Mouse (Mus musculus) neural tube, embryonic 12.5 days (tissue): ENCODE results near the gene Mbtps1. TPM values are rescaled to one million over a fixed set of nuclear protein-coding genes. Genes with fewer than 3 reads are reported as not detected.

Source experiments
- ATAC-seq: fragments of 200-750 bp; cut with Nextera tagmentation; 2 replicates; pipeline ENCODE4 v1.8.0; 2017; ENCODE audit warnings: low read depth, mild to moderate bottlenecking, moderate TSS enrichment, moderate library complexity; ENCODE audit not compliant: low FRiP score
- H3K27ac ChIP-seq: fragments of 300-500 bp; sonication (generic); 2 replicates; pipeline ENCODE4 v1.5.1; 2016
- H3K27me3 ChIP-seq: fragments of 300-500 bp; sonication (generic); replicated peaks from 2 replicates; pipeline ENCODE4 v1.6.1; 2016; ENCODE audit warnings: mild to moderate bottlenecking
- H3K36me3 ChIP-seq: fragments of 300-500 bp; sonication (generic); 2 replicates; pipeline ENCODE4 v1.6.1; 2016; ENCODE audit warnings: mild to moderate bottlenecking
- H3K4me1 ChIP-seq: fragments of 300-500 bp; sonication (generic); 2 replicates; pipeline ENCODE4 v1.6.1; 2016
- H3K4me2 ChIP-seq: fragments of 300-500 bp; sonication (generic); replicated peaks from 2 replicates; pipeline ENCODE4 v1.6.1; 2016; ENCODE audit warnings: mild to moderate bottlenecking
- H3K4me3 ChIP-seq: fragments of 300-500 bp; sonication (generic); 2 replicates; pipeline ENCODE4 v1.5.1; 2016
- H3K9ac ChIP-seq: fragments of 300-500 bp; sonication (generic); 2 replicates; pipeline ENCODE4 v1.6.1; 2016; ENCODE audit warnings: mild to moderate bottlenecking
- H3K9me3 ChIP-seq: fragments of 300-500 bp; sonication (generic); 2 replicates; pipeline ENCODE4 v1.6.1; 2016; ENCODE audit warnings: mild to moderate bottlenecking
- WGBS: fragments of 180-500 bp; shearing (Covaris S2); methylation state at CpG from one replicate; pipeline ENCODE4 v1.1.7; 2016; 5-methylcytosine and 5-hydroxymethylcytosine counted together
- polyA plus RNA-seq: library from polyadenylated mRNA; unstranded; fragments of >200 nt; fragmentation: Nextera tagmentation; extraction: Ambion mirVana; gene quantifications from 2 replicates; pipeline ENCODE4 v1.2.1, GENCODE M21; 2016

Gene Mbtps1
- polyA plus RNA-seq, 1 experiment from 2014 or later: 96.2 TPM

GRCm38 (mm10) chr8:119575366-119575726 lies 16.8 kb upstream of the Mbtps1 start:
- Histone ChIP-seq H3K9ac (peak overlapping the region; percentile 72), H3K27me3 (peaks cover 5% of the 10 kb centered on the region; the same call in 1 of the 2 replicates), H3K27ac (no peak overlapping the region), H3K9me3 (no peaks in the 10 kb centered on the region), H3K4me1 (peaks cover 20% of the 10 kb centered on the region), H3K36me3 (no peaks in the 10 kb centered on the region), H3K4me3 (peak overlapping the region; percentile 80), H3K4me2 (peak overlapping the region; percentile 92)
- WGBS: 2% methylated on average over 16 of the region's 16 CpGs
- ATAC-seq: no peak

DNA sequence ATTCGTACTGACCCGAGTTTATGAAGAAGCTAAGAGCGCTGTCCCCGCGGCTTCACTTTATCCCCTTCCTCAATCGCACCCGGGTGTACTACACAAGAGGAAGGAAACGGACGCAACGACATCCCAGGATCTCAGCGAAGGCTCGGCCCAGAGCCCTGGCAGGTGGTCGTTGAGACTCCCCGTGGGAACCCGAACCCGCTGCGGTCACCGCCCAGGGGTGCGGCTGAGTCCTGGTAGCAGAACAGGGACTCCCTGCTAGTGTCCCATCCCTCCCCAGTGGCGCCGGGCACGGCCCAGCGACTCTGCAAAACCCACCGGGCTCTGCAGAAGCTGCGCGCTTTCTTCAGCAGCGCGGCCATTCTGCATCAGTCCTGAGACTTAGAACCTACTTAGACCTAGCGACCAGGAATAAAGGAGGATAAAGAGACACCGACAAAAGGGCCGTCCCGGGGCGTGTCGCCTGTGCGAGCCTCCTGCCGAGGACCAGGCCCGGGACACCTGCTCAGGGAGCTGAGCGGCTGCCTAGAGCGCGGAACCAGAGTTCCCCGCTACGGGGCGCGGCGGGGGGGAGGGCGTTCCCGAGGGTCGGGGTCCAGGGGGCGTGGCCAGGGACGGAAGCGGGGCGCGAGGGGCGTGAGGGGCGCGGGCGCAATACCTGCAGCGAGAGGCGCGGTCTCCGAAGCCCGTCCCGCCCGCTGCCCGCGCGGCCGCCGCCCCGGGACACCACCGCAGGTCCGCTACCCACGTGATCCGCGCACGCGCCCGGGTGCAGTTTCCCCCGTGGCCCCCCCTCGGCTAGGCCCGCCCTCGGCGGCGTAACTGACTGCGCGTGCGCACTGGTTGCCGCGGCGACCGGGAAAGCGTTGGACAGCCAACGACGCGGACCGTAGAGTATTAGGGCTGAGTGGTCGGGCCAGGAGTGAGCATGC lies 16.2 kb upstream of the Mbtps1 start, which contains the start of the genes Hsdl1 and Dnaaf1:
Hsdl1 (minus strand) TSS at position 747 of the 929 bp plus-strand sequence.
Dnaaf1 (plus strand) TSS at position 799 of the 929 bp plus-strand sequence.
- peak; percentile 87 for ATAC-seq
- no peaks in the 10 kb centered on the region for H3K9me3 ChIP-seq
- WGBS: under 1% methylated on average over 88 of the region's 97 CpGs
- no peaks in the 10 kb centered on the region for H3K36me3 ChIP-seq
- H3K4me1 ChIP-seq: peaks cover 20% of the 10 kb centered on the region
- peak within 1 kb of the TSS; percentile 80 for H3K4me3 ChIP-seq
- peaks cover 5% of the 10 kb centered on the region; the same call in 1 of the 2 replicates for H3K27me3 ChIP-seq
- H3K9ac ChIP-seq: peak within 1 kb of the TSS; percentile 72
- no peak within 1 kb of the TSS for H3K27ac ChIP-seq
- H3K4me2 ChIP-seq: peak within 1 kb of the TSS; percentile 92

GRCm38 (mm10) chr8:119572411-119572810 lies 13.9 kb upstream of the Mbtps1 start:
- Histone ChIP-seq H3K4me3 (no peak overlapping the region), H3K36me3 (peaks cover 5% of the 10 kb centered on the region; the same call in 1 of the 2 replicates), H3K27ac (no peak overlapping the region), H3K27me3 (peaks cover 5% of the 10 kb centered on the region; the same call in 1 of the 2 replicates), H3K4me1 (peaks cover 20% of the 10 kb centered on the region), H3K4me2 (no peak overlapping the region), H3K9ac (no peak overlapping the region), H3K9me3 (no peaks in the 10 kb centered on the region)
- WGBS: 88% methylated on average over 4 of the region's 4 CpGs
- no peak for ATAC-seq

GRCm38 (mm10) chr8:119571135-119571534 lies 12.6 kb upstream of the Mbtps1 start:
- WGBS: 92% methylated on average over 6 of the region's 6 CpGs
- Histone ChIP-seq H3K27ac (no peak overlapping the region), H3K4me2 (no peak overlapping the region), H3K27me3 (peaks cover 5% of the 10 kb centered on the region; the same call in 1 of the 2 replicates), H3K36me3 (peaks cover 13% of the 10 kb centered on the region), H3K9me3 (no peaks in the 10 kb centered on the region), H3K4me1 (peaks cover 20% of the 10 kb centered on the region), H3K9ac (no peak overlapping the region), H3K4me3 (no peak overlapping the region)
- ATAC-seq: no peak

- H3K4me2 ChIP-seq: no peak overlapping the region
- H3K27ac ChIP-seq: no peak overlapping the region
- ATAC-seq: no peak
- WGBS: 48% methylated on average over 4 of the region's 4 CpGs
- H3K27me3 ChIP-seq: no peaks in the 10 kb centered on the region
- H3K9ac ChIP-seq: no peak overlapping the region
- peaks cover 15% of the 10 kb centered on the region for H3K4me1 ChIP-seq
- no peaks in the 10 kb centered on the region for H3K9me3 ChIP-seq
- H3K36me3 ChIP-seq: peaks cover 25% of the 10 kb centered on the region
- H3K4me3 ChIP-seq: no peak overlapping the region
Observed at GRCm38 (mm10) chr8:119569881-119570280, 11.3 kb upstream of the Mbtps1 start.

DNA sequence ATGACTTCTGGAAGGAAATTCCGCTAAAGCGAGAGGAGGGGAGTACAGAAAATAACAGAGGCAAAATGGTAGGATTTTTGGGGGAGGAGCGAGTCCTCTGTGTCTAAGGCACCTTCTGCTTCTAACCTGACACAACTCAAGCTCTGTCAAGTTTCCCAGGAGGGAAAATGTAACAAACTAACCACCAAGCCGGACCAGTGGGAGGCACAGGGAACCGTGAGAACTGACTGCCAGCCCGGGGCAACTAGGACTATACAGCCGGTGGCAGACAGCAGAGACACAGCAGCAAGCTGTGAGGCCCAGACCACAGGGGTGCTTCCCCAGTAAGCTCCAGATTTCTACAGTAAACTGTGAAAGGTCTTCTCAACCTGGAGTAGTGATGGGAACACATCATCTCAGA lies 10.4 kb upstream of the Mbtps1 start:
- Histone ChIP-seq H3K9ac (no peak overlapping the region), H3K9me3 (no peaks in the 10 kb centered on the region), H3K4me1 (peaks cover 9% of the 10 kb centered on the region), H3K4me3 (no peak overlapping the region), H3K27ac (no peak overlapping the region), H3K36me3 (peaks cover 33% of the 10 kb centered on the region), H3K27me3 (no peaks in the 10 kb centered on the region), H3K4me2 (no peak overlapping the region)
- 64% methylated on average over 7 of the region's 7 CpGs for WGBS
- no peak for ATAC-seq

- no peak for ATAC-seq
- H3K36me3 ChIP-seq: peaks cover 39% of the 10 kb centered on the region
- no peaks in the 10 kb centered on the region for H3K9me3 ChIP-seq
- peaks cover 2% of the 10 kb centered on the region; the same call in 1 of the 2 replicates for H3K4me1 ChIP-seq
- 91% methylated on average over 9 of the region's 9 CpGs for WGBS
- no peaks in the 10 kb centered on the region for H3K27me3 ChIP-seq
- no peak overlapping the region for H3K4me2 ChIP-seq
- no peak overlapping the region for H3K27ac ChIP-seq
- H3K4me3 ChIP-seq: no peak overlapping the region
- no peak overlapping the region; the same call in 1 of the 2 replicates for H3K9ac ChIP-seq
Observed at GRCm38 (mm10) chr8:119568251-119568650, 9.7 kb upstream of the Mbtps1 start.

GRCm38 (mm10) chr8:119566367-119566766 lies 7.8 kb upstream of the Mbtps1 start:
- WGBS: 88% methylated on average over 11 of the region's 11 CpGs
- H3K4me3 ChIP-seq: no peak overlapping the region
- H3K36me3 ChIP-seq: peaks cover 55% of the 10 kb centered on the region
- H3K27ac ChIP-seq: no peak overlapping the region
- no peak overlapping the region for H3K4me2 ChIP-seq
- H3K27me3 ChIP-seq: no peaks in the 10 kb centered on the region
- H3K9ac ChIP-seq: no peak overlapping the region
- H3K9me3 ChIP-seq: no peaks in the 10 kb centered on the region
- H3K4me1 ChIP-seq: no peaks in the 10 kb centered on the region
- ATAC-seq: no peak

- no peak overlapping the region for H3K9ac ChIP-seq
- peaks cover 55% of the 10 kb centered on the region for H3K36me3 ChIP-seq
Observed at GRCm38 (mm10) chr8:119563849-119564251, 5.3 kb upstream of the Mbtps1 start.

GRCm38 (mm10) chr8:119559402-119559720 lies 826 bp upstream of the Mbtps1 start:
- WGBS: 91% methylated on average over 6 of the region's 6 CpGs
- ATAC-seq: no peak
- Histone ChIP-seq H3K27ac (no peak overlapping the region), H3K4me1 (peaks cover 18% of the 10 kb centered on the region), H3K9ac (no peak overlapping the region), H3K27me3 (no peaks in the 10 kb centered on the region), H3K4me2 (peak overlapping the region; percentile 85), H3K36me3 (peaks cover 26% of the 10 kb centered on the region), H3K4me3 (no peak overlapping the region), H3K9me3 (no peaks in the 10 kb centered on the region)

More at GRCm38 (mm10) chr8:119563849-119564251, 5.3 kb upstream of the Mbtps1 start:
- ATAC-seq: no peak
- 95% methylated on average over 14 of the region's 14 CpGs for WGBS
- Histone ChIP-seq H3K4me3 (no peak overlapping the region), H3K4me1 (no peaks in the 10 kb centered on the region), H3K27me3 (no peaks in the 10 kb centered on the region), H3K27ac (no peak overlapping the region), H3K4me2 (no peak overlapping the region), H3K9me3 (no peaks in the 10 kb centered on the region)

GRCm38 (mm10) chr8:119557821-119558602 lies 523 bp downstream of the Mbtps1 start:
- Histone ChIP-seq H3K9ac (peak overlapping the region; percentile 84), H3K4me3 (peak overlapping the region; percentile 88), H3K9me3 (no peaks in the 10 kb centered on the region), H3K4me1 (peaks cover 18% of the 10 kb centered on the region), H3K4me2 (peak overlapping the region; percentile 85), H3K36me3 (peaks cover 14% of the 10 kb centered on the region), H3K27ac (peak overlapping the region; percentile 86), H3K27me3 (no peaks in the 10 kb centered on the region)
- 2% methylated on average over 55 of the region's 55 CpGs for WGBS
- ATAC-seq: peak; percentile 92

- no peak for ATAC-seq
- 87% methylated on average over 9 of the region's 9 CpGs for WGBS
- peaks cover 5% of the 10 kb centered on the region; the same call in 1 of the 2 replicates for H3K36me3 ChIP-seq
Observed at GRCm38 (mm10) chr8:119557132-119557531, 1.4 kb downstream of the Mbtps1 start.

More at GRCm38 (mm10) chr8:119557132-119557531, 1.4 kb downstream of the Mbtps1 start:
- peak overlapping the region; percentile 84; the same call in 1 of the 2 replicates for H3K9ac ChIP-seq
- no peak overlapping the region for H3K27ac ChIP-seq
- peak overlapping the region; percentile 85 for H3K4me2 ChIP-seq
- no peaks in the 10 kb centered on the region for H3K9me3 ChIP-seq
- peaks cover 18% of the 10 kb centered on the region for H3K4me1 ChIP-seq
- 0 out of 2 replicates have a peak overlapping the region, but pooled peaks have one; percentile 88 for H3K4me3 ChIP-seq
- no peaks in the 10 kb centered on the region for H3K27me3 ChIP-seq
